Mouse (Mus musculus): Measurements from ENCODE around the gene Coro2b. TPM values are rescaled to one million over a fixed set of nuclear protein-coding genes. Genes with fewer than 3 reads are reported as not detected.

Gene Coro2b
- 0.96 and 1.1 TPM in 2 replicates for polyA plus RNA-seq (2012; rRNA removed)

DNA sequence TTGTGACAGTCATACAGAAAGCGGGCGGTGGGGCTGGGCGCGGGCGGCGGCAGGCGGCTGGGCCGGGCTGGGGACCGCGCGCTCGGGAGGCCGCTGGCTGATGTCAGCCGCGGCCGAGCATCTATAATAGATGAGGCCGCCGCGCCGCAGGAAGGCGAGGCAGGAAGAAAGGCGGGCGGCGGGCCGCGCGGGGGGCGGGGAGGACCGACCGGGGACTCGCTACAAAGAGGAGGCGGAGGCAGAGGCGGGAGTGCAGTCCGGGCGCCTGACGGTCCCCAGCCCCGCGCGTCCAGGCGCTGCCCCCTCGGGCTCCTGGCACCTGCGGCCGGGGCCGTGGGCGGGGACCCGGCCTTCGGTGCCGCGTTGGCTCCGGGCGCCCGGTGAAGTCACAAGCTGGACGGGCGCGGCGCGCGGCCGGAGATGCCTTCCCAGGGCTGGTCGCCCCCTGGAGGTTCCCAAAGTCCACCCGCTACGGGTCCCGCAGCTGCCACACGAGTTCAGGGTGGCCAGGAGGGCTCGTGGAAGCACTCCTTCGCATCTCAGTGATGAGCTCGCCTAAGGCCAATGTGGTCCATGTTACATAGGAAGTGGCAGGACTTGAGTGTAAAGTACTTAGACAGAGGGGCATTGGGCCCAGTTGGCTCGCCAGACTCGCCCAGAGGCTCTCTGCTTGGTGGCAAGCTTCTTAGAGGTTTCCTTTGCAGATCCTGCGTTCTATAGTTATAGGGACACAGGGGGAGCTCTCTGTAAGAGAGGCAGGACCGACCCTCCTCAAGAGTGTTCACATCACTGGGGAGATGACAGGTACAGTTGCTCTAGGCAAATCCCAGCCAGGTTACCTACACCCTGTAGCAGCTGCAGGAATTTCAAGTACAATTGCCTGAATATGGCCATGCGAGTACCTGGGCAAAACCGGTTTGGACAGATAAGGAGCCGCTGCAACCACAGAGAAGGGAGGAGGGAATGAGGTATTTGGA, at the start of gene Coro2b:
Coro2b (minus strand) TSS at position 390 of the 977 bp plus-strand sequence.

Other genes with a start within 250 kb of the Coro2b start
- 275 and 372 TPM in 2 replicates for gene Anp32a, start 195.8 kb downstream of the Coro2b start, polyA plus RNA-seq (2012; rRNA removed)
- gene Itga11, start 140.8 kb upstream of the Coro2b start, polyA plus RNA-seq (2012; rRNA removed) = 0.07 and 0.12 TPM in 2 replicates

All from liver, embryonic 14 days (tissue).